In genomic region chr6:71631706-71632461, GRCm38 (mm10) we compare ENCODE assay signal across 7 mouse cellular contexts. TPM values are rescaled to one million over a fixed set of nuclear protein-coding genes. Genes with fewer than 3 reads are reported as not detected.
A peak's percentile ranks its signal among the peaks of the same experiment; 100 is the strongest.
DNase-seq lines count a peak whose midpoint lies in the region; ATAC-seq and TF ChIP-seq lines count a peak whose summit lies in the region.

No protein-coding gene starts in this region.

- peak overlapping the region; percentile 96 for H3K27ac ChIP-seq in embryonic facial prominence, embryonic 10.5 days (replicated peaks)
- peak overlapping the region; percentile 99 for H3K27ac ChIP-seq in limb, embryonic 13.5 days
- H3K27ac ChIP-seq in midbrain, postnatal 0 days (ENCODE audit: low read depth, low read length), result peak overlapping the region; percentile 97
- peak overlapping the region; percentile 98 for H3K27ac ChIP-seq in stomach, embryonic 14.5 days (ENCODE audit: low read length)

- peaks cover 43% of the 10 kb centered on the region for H3K36me3 ChIP-seq in embryonic facial prominence, embryonic 10.5 days (replicated peaks)
- peaks cover 26% of the 10 kb centered on the region for H3K36me3 ChIP-seq in limb, embryonic 13.5 days
- peaks cover 2% of the 10 kb centered on the region; the same call in 1 of the 2 replicates for H3K36me3 ChIP-seq in midbrain, postnatal 0 days (ENCODE audit: insufficient read depth, low read length)
- H3K36me3 ChIP-seq in stomach, embryonic 14.5 days (ENCODE audit: control insufficient read depth, insufficient read depth, low read length), result peaks cover 26% of the 10 kb centered on the region

- peak overlapping the region; percentile 83 for H3K4me2 ChIP-seq in limb, embryonic 13.5 days (replicated peaks)
- H3K4me2 ChIP-seq in midbrain, postnatal 0 days (ENCODE audit: low read depth, low read length, poor library complexity, severe bottlenecking), result peak overlapping the region; percentile 84
- peak overlapping the region; percentile 78 for H3K4me2 ChIP-seq in stomach, embryonic 14.5 days (replicated peaks; ENCODE audit: low read depth, low read length)

- H3K27me3 ChIP-seq in embryonic facial prominence, embryonic 10.5 days (replicated peaks; ENCODE audit: low read depth, poor library complexity, severe bottlenecking), result peaks cover 8% of the 10 kb centered on the region
- H3K27me3 ChIP-seq in limb, embryonic 13.5 days, result 0 out of 2 replicates have a peak, but pooled peaks cover 2% of the 10 kb centered on the region
- peaks cover 3% of the 10 kb centered on the region; the same call in 1 of the 2 replicates for H3K27me3 ChIP-seq in midbrain, postnatal 0 days (ENCODE audit: insufficient read depth, low read length)
- H3K27me3 ChIP-seq in stomach, embryonic 14.5 days (ENCODE audit: control insufficient read depth, insufficient read depth, low read length), result no peaks in the 10 kb centered on the region

- no peak for ATAC-seq in limb, embryonic 13.5 days (ENCODE audit: low FRiP score, low read depth)
- ATAC-seq in midbrain, postnatal 0 days (ENCODE audit: low FRiP score), result no peak
- no peak for ATAC-seq in stomach, embryonic 14.5 days (ENCODE audit: insufficient number of reproducible peaks, insufficient read depth, low FRiP score, low read depth)

- 4% methylated on average over 42 of the region's 42 CpGs for WGBS in embryonic facial prominence, embryonic 10.5 days
- WGBS in limb, embryonic 13.5 days, result 2% methylated on average over 42 of the region's 42 CpGs
- WGBS in midbrain, postnatal 0 days, result under 1% methylated on average over 39 of the region's 42 CpGs
- 2% methylated on average over 42 of the region's 42 CpGs for WGBS in stomach, embryonic 14.5 days

- no peak for TF ChIP-seq CTCF in midbrain, postnatal 0 days (IDR thresholded peaks at IDR 0.05)

- no peaks in the 10 kb centered on the region; the same call in 1 of the 2 replicates for H3K9me3 ChIP-seq in embryonic facial prominence, embryonic 10.5 days
- H3K9me3 ChIP-seq in limb, embryonic 13.5 days, result no peaks in the 10 kb centered on the region
- H3K9me3 ChIP-seq in midbrain, postnatal 0 days (ENCODE audit: low read length), result no peaks in the 10 kb centered on the region
- H3K9me3 ChIP-seq in stomach, embryonic 14.5 days (ENCODE audit: control insufficient read depth, low read depth, low read length), result no peaks in the 10 kb centered on the region

- peak overlapping the region; percentile 91 for H3K4me3 ChIP-seq in embryonic facial prominence, embryonic 10.5 days
- peak overlapping the region; percentile 80 for H3K4me3 ChIP-seq in limb, embryonic 13.5 days
- peak overlapping the region; percentile 72 for H3K4me3 ChIP-seq in midbrain, postnatal 0 days (ENCODE audit: low read depth, low read length)
- H3K4me3 ChIP-seq in stomach, embryonic 14.5 days (ENCODE audit: low read depth, low read length), result peak overlapping the region; percentile 82

- peak; percentile 77 for DNase-seq in adrenal gland, postnatal 14 days
- DNase-seq in embryonic facial prominence, embryonic 10.5 days (ENCODE audit: low spot score), result peak; percentile 55
- DNase-seq in gastrocnemius, postnatal 4 days (ENCODE audit: low spot score in 2 of 2), result peak; percentile 34 to 63
- DNase-seq in kidney, adult 11 months, result peak; percentile 49
- DNase-seq in midbrain, postnatal 0 days (ENCODE audit: low spot score), result peak; percentile 45

- H3K9ac ChIP-seq in limb, embryonic 13.5 days, result peak overlapping the region; percentile 88
- peak overlapping the region; percentile 64 for H3K9ac ChIP-seq in midbrain, postnatal 0 days (replicated peaks; ENCODE audit: low read length, poor library complexity, severe bottlenecking)
- peak overlapping the region; percentile 87 for H3K9ac ChIP-seq in stomach, embryonic 14.5 days (replicated peaks; ENCODE audit: low read depth, low read length)

- peaks cover 24% of the 10 kb centered on the region for H3K4me1 ChIP-seq in embryonic facial prominence, embryonic 10.5 days
- peaks cover 22% of the 10 kb centered on the region for H3K4me1 ChIP-seq in limb, embryonic 13.5 days
- peaks cover 5% of the 10 kb centered on the region; the same call in 1 of the 2 replicates for H3K4me1 ChIP-seq in midbrain, postnatal 0 days (ENCODE audit: insufficient read depth, low read length)
- H3K4me1 ChIP-seq in stomach, embryonic 14.5 days (ENCODE audit: control insufficient read depth, insufficient read depth, low read length), result peaks cover 21% of the 10 kb centered on the region; the same call in 1 of the 2 replicates

RNA-seq across cellular contexts. Expression of gene Kdm3a, which starts 0.9 kb away (rescaled TPM):
- total RNA-seq in adrenal gland, postnatal 14 days (2021), result 35.1 and 44.3 TPM in 2 replicates
- polyA plus RNA-seq in embryonic facial prominence, embryonic 10.5 days (2016; fragmentation: Nextera tagmentation; extraction: Ambion mirVana), result 69.5 and 80.3 TPM in 2 replicates
- total RNA-seq in gastrocnemius, postnatal 4 days (2021), result 10 to 100 TPM; 33.5 to 37.5 TPM
- 50.7 and 55.1 TPM in 2 replicates for polyA plus RNA-seq in limb, embryonic 13.5 days (2015; fragmentation: Nextera tagmentation; extraction: Ambion mirVana)
- total RNA-seq in midbrain, postnatal 0 days (2014; rRNA removed), result 34.4 and 49.4 TPM in 2 replicates
- 14.2 and 17.0 TPM in 2 replicates for polyA plus RNA-seq in midbrain, postnatal 0 days (2015; fragmentation: Nextera tagmentation; extraction: Ambion mirVana)
- 46.8 and 53.2 TPM in 2 replicates for polyA plus RNA-seq in stomach, embryonic 14.5 days (2014; fragmentation: Nextera tagmentation; extraction: Ambion mirVana)
